Mouse (Mus musculus) hindbrain, postnatal 0 days (tissue): ENCODE measurements around the gene Cdc42ep4. TPM values are rescaled to one million over a fixed set of nuclear protein-coding genes. Genes with fewer than 3 reads are reported as not detected.

Experiments
- ATAC-seq: fragments of 200-750 bp; cut with Nextera tagmentation; 2 replicates; pipeline ENCODE4 v1.8.0; 2017; ENCODE audit warnings: mild to moderate bottlenecking, moderate TSS enrichment, moderate library complexity
- DNase-seq: peaks from one replicate; pipeline ENCODE4 v3.0.0-alpha.2; 2015; ENCODE audit warnings: low spot score
- H3K27ac ChIP-seq: fragments of 300-500 bp; sonication (generic); 2 replicates; pipeline ENCODE4 v1.5.1; 2014; ENCODE audit warnings: mild to moderate bottlenecking
- H3K27me3 ChIP-seq: fragments of 300-500 bp; sonication (generic); 2 replicates; pipeline ENCODE4 v1.6.1; 2014; ENCODE audit warnings: low read length, mixed read lengths; ENCODE audit not compliant: insufficient read depth
- H3K36me3 ChIP-seq: fragments of 300-500 bp; sonication (generic); 2 replicates; pipeline ENCODE4 v1.6.1; 2014; ENCODE audit warnings: low read length, mixed read lengths; ENCODE audit not compliant: insufficient read depth
- H3K4me1 ChIP-seq: fragments of 300-500 bp; sonication (generic); 2 replicates; pipeline ENCODE4 v1.6.1; 2014; ENCODE audit warnings: antibody characterized with exemption, low read length, mixed read lengths; ENCODE audit not compliant: insufficient read depth
- H3K4me2 ChIP-seq: fragments of 300-500 bp; sonication (generic); 2 replicates; pipeline ENCODE4 v1.6.1; 2014; ENCODE audit warnings: low read depth, mild to moderate bottlenecking, low read length, moderate library complexity, mixed read lengths
- H3K4me3 ChIP-seq: fragments of 300-500 bp; sonication (generic); 2 replicates; pipeline ENCODE4 v1.5.1; 2014; ENCODE audit warnings: low read length
- H3K9ac ChIP-seq: fragments of 300-500 bp; sonication (generic); replicated peaks from 2 replicates; pipeline ENCODE4 v1.6.1; 2014; ENCODE audit warnings: mild to moderate bottlenecking, low read length, moderate library complexity, mixed read lengths
- H3K9me3 ChIP-seq: fragments of 300-500 bp; sonication (generic); 2 replicates; pipeline ENCODE4 v1.6.1; 2016; ENCODE audit warnings: low read length, mixed read lengths
- CTCF ChIP-seq: IDR thresholded peaks from 2 replicates; pipeline ENCODE4 v1.5.1; 2016; ENCODE audit warnings: antibody characterized with exemption, control low read depth, low read depth
- WGBS: fragments of 180-500 bp; shearing (Covaris S2); extraction: QIAGEN DNeasy Blood & Tissue Kit; methylation state at CpG from one replicate; pipeline ENCODE4 v1.1.7; 2014; 5-methylcytosine and 5-hydroxymethylcytosine counted together
- polyA plus RNA-seq: library from polyadenylated mRNA; unstranded; fragments of >200 nt; fragmentation: Nextera tagmentation; extraction: Ambion mirVana; gene quantifications from 2 replicates; pipeline ENCODE4 v1.2.1, GENCODE M21; 2015
- total RNA-seq: library from RNA; depleted of rRNA; stranded (reverse); fragments of >200 nt; gene quantifications from 2 replicates; pipeline ENCODE4 v1.2.3, GENCODE M21; 2014

Gene Cdc42ep4
- total and polyA plus RNA-seq, 2 experiments from 2014 or later: 55.7 to 116 TPM

GRCm38 (mm10) chr11:113750571-113751483 lies 854 bp downstream of the Cdc42ep4 start:
- H3K27me3 ChIP-seq: no peaks in the 10 kb centered on the region
- DNase-seq (peak; percentile 74), ATAC-seq (peak; percentile 58)
- H3K4me1 ChIP-seq: peaks cover 28% of the 10 kb centered on the region
- H3K27ac ChIP-seq: peak overlapping the region; percentile 94
- H3K9ac ChIP-seq: peak overlapping the region; percentile 88
- no peaks in the 10 kb centered on the region for H3K9me3 ChIP-seq
- H3K4me3 ChIP-seq: peak overlapping the region; percentile 79
- WGBS: under 1% methylated on average over 66 of the region's 67 CpGs
- peak; percentile 66 for TF ChIP-seq CTCF
- H3K4me2 ChIP-seq: peak overlapping the region; percentile 89
- H3K36me3 ChIP-seq: no peaks in the 10 kb centered on the region

DNA sequence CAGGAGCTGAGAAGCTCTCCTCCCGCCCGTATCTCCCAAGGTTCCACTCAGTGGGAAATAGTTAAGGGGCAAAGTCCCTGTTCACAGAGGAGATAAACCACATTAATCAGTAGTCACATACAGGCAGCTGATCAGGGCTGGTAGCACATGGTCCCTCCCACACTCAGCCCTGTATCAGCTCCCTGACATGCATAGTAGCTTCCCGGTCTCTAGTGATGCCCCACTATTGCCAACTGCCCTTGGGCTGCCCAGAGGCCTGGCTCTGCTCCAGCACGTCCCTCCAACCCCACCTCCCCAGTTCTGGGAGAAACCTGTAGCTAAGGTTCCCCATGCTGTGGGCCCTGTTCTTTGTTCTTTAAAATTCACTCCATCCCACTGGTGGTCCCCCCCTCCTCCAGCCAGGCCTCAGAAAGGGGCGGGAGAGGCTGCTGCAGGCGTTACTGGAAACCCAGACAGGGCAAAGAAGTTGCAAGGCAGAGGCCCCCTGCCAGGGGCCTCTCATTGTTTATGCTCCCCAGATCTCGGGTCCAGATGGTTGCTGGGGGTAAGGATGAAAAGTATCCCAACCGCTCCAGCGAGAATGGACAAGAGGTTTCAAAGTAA lies 1.8 kb downstream of the Cdc42ep4 start:
- peak; percentile 58 for DNase-seq
- WGBS: 2% methylated on average over 9 of the region's 9 CpGs
- Histone ChIP-seq H3K27me3 (no peaks in the 10 kb centered on the region), H3K9ac (peak overlapping the region; percentile 88), H3K9me3 (no peaks in the 10 kb centered on the region), H3K4me1 (peaks cover 28% of the 10 kb centered on the region), H3K27ac (peak overlapping the region; percentile 94), H3K4me3 (peak overlapping the region; percentile 79), H3K4me2 (peak overlapping the region; percentile 89), H3K36me3 (no peaks in the 10 kb centered on the region)
- no peak for TF ChIP-seq CTCF
- ATAC-seq: peak; percentile 7; the same call in 1 of the 2 replicates

DNA sequence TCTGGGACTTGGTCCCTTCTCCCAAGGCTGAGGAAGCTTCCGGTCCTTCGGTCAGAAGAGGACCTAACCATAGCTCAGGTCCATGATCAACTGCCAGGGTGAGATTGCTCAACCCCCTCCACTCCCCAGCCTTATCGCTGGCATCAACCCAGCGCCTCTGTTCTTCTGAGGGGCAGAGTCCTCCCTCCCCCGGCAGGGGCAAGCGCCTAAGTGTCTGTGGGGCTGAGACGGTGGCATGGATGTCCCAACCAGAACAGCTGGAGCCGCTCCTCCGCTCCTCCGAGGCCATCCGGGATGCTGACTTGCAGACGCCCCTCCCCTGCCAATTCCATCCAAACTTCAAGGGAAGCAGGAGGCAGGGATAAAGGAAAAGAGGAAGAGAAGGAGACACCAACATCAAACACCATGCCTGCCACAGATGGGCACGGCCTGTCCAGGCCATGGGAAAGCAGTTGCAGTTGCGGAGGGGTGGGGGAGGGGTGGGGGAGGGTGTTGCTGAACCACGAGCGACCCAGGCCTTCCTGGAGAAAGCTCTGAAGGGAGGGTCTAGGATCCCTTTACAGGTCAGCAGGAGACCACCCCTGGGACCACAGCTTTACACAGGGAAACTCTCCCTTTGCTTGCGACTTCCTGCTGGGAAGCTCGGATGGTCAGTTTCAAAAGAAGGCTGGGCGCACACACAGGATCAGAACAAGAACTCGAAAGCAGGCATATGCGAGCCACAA lies 2.7 kb downstream of the Cdc42ep4 start:
- Histone ChIP-seq H3K9ac (peak overlapping the region; percentile 88), H3K4me1 (peaks cover 28% of the 10 kb centered on the region), H3K9me3 (no peaks in the 10 kb centered on the region), H3K27ac (peak overlapping the region; percentile 94), H3K36me3 (no peaks in the 10 kb centered on the region), H3K4me2 (peak overlapping the region; percentile 89), H3K4me3 (peak overlapping the region; percentile 79), H3K27me3 (no peaks in the 10 kb centered on the region)
- no peak for ATAC-seq
- DNase-seq: peak; percentile 26
- TF ChIP-seq CTCF: no peak
- 17% methylated on average over 21 of the region's 21 CpGs for WGBS

- no peak for DNase-seq
- H3K36me3 ChIP-seq: peaks cover 2% of the 10 kb centered on the region; the same call in 1 of the 2 replicates
- no peaks in the 10 kb centered on the region for H3K27me3 ChIP-seq
- no peaks in the 10 kb centered on the region for H3K9me3 ChIP-seq
- H3K27ac ChIP-seq: 0 out of 2 replicates have a peak overlapping the region, but pooled peaks have one; percentile 94
- ATAC-seq: no peak
- H3K9ac ChIP-seq: no peak overlapping the region
- H3K4me2 ChIP-seq: peak overlapping the region; percentile 89
- WGBS: 82% methylated on average over 11 of the region's 11 CpGs
- no peak overlapping the region for H3K4me3 ChIP-seq
- no peak for TF ChIP-seq CTCF
- peaks cover 28% of the 10 kb centered on the region for H3K4me1 ChIP-seq
These were observed 3.8 kb downstream of the Cdc42ep4 start for GRCm38 (mm10) chr11:113747725-113748380.

- H3K27ac ChIP-seq: no peak overlapping the region
These were observed 4.6 kb downstream of the Cdc42ep4 start for GRCm38 (mm10) chr11:113747056-113747455.

GRCm38 (mm10) chr11:113745961-113746360 lies 5.7 kb downstream of the Cdc42ep4 start:
- no peak for TF ChIP-seq CTCF
- Histone ChIP-seq H3K9ac (no peak overlapping the region), H3K36me3 (peaks cover 6% of the 10 kb centered on the region; the same call in 1 of the 2 replicates), H3K9me3 (no peaks in the 10 kb centered on the region), H3K4me2 (no peak overlapping the region), H3K4me3 (no peak overlapping the region), H3K27ac (no peak overlapping the region), H3K4me1 (peaks cover 23% of the 10 kb centered on the region), H3K27me3 (no peaks in the 10 kb centered on the region)
- no peak for DNase-seq
- WGBS: 73% methylated on average over 4 of the region's 4 CpGs
- no peak for ATAC-seq

More at GRCm38 (mm10) chr11:113747056-113747455, 4.6 kb downstream of the Cdc42ep4 start:
- no peak for TF ChIP-seq CTCF
- no peak overlapping the region for H3K9ac ChIP-seq
- H3K4me3 ChIP-seq: no peak overlapping the region
- H3K4me2 ChIP-seq: 0 out of 2 replicates have a peak overlapping the region, but pooled peaks have one; percentile 5
- no peaks in the 10 kb centered on the region for H3K27me3 ChIP-seq
- no peaks in the 10 kb centered on the region for H3K9me3 ChIP-seq
- H3K4me1 ChIP-seq: peaks cover 26% of the 10 kb centered on the region
- ATAC-seq (no peak), DNase-seq (peak; percentile 47)
- 81% methylated on average over 16 of the region's 16 CpGs for WGBS
- H3K36me3 ChIP-seq: peaks cover 6% of the 10 kb centered on the region; the same call in 1 of the 2 replicates
